Mouse (Mus musculus) gastrocnemius, postnatal 36 days (tissue): Measurements from ENCODE around the gene Mfsd2a. TPM values are rescaled to one million over a fixed set of nuclear protein-coding genes. Genes with fewer than 3 reads are reported as not detected.

Experiments used
- total RNA-seq, 2 experiments: library from RNA; stranded (reverse); gene quantifications; 2 replicates each; pipeline ENCODE4 v1.2.3; 2021

Gene Mfsd2a
- total RNA-seq, 2 experiments from 2014 or later, result 0.13 to 0.39 TPM

Other genes with a start within 250 kb of the Mfsd2a start
- 10 to 100 TPM in 1 of 2 experiments, 1 to 10 TPM in 1; 9.9 to 10.3 TPM for gene Ppt1, start 124.9 kb downstream of the Mfsd2a start, total RNA-seq
- 10 to 100 TPM; 17.5 to 19.8 TPM for gene Cap1, start 75.1 kb downstream of the Mfsd2a start, total RNA-seq
- under 1 TPM; 0.41 to 0.52 TPM for gene Mycl, start 34.5 kb upstream of the Mfsd2a start, total RNA-seq
- gene Trit1, start 55.4 kb upstream of the Mfsd2a start, total RNA-seq, result 1 to 10 TPM; 7.7 to 7.9 TPM
- not detected for gene Bmp8b, start 144.0 kb upstream of the Mfsd2a start, total RNA-seq
- gene Oxct2b, start 155.1 kb upstream of the Mfsd2a start, total RNA-seq, result not detected
- 10 to 100 TPM; 17.5 to 19.2 TPM for gene Ppie, start 178.8 kb upstream of the Mfsd2a start, total RNA-seq
- not detected for gene Hpcal4, start 222.0 kb upstream of the Mfsd2a start, total RNA-seq
- gene Nt5c1a, start 240.3 kb upstream of the Mfsd2a start, total RNA-seq, result 10 to 100 TPM; 33.4 to 44.6 TPM